Mouse (Mus musculus) embryo, embryonic 10.5 days (tissue): ENCODE measurements at regions not wholly inside any gene's neighbourhood (a gene's known extent, or its start where the extent isn't known, plus 50 kb on each side); places are given as distances from the start of the nearest gene placed in this dataset.
"Not testable (repeated sequence)": the region's sequence is repeated elsewhere in the genome, so short reads cannot be mapped to it uniquely, and the experiment has no call there.

Source experiments
- DNase-seq: peaks from one replicate; pipeline ENCODE4 v3.0.0-alpha.2; 2015; ENCODE audit warnings: low spot score

GRCm38 (mm10) chr2:168424277-168425099 lies 143.0 kb upstream of the Kcng1 start:
- DNase-seq, result no peak

DNA sequence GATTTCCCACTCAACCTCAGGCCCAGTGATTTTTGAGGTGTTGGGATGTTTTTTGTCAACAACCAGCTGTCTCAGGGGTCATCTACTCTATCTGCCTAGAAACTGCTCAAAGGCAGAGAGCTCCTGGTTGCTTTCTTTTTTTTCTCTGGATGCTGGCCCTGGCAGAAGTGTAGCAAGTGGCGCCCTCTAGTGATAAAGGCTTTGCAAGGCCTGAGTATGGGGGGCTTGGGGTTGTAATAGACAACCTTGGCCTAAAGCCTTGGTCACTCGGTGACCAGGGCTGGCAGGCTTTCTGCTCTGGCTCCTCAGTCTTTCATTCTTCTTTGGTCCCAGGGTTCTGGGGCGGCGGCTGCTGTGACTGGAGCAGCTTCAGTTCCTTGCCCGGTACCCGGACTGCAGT lies 142.0 kb upstream of the Kcng1 start:
- DNase-seq, result peak; percentile 76

DNA sequence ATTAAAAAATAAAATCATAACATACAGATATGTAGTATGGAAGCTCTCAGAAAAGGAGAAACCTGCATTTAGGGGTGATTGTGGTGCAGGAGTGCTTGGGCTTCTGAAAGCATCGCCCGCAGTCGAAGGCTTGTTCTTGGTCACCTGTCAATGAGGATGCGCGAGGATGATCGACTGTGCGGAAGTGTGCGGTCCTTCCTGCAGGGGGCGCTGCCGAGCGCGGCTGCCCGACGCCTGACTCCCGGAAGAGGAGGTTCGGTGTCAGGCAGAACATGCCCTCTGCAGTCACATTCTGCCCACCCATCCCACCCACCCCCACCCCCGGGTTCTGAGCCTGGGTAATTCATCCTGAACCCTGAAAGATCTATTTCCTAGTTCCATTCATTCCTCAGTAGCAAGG lies 133.6 kb upstream of the Kcng1 start:
- DNase-seq, result no peak

DNA sequence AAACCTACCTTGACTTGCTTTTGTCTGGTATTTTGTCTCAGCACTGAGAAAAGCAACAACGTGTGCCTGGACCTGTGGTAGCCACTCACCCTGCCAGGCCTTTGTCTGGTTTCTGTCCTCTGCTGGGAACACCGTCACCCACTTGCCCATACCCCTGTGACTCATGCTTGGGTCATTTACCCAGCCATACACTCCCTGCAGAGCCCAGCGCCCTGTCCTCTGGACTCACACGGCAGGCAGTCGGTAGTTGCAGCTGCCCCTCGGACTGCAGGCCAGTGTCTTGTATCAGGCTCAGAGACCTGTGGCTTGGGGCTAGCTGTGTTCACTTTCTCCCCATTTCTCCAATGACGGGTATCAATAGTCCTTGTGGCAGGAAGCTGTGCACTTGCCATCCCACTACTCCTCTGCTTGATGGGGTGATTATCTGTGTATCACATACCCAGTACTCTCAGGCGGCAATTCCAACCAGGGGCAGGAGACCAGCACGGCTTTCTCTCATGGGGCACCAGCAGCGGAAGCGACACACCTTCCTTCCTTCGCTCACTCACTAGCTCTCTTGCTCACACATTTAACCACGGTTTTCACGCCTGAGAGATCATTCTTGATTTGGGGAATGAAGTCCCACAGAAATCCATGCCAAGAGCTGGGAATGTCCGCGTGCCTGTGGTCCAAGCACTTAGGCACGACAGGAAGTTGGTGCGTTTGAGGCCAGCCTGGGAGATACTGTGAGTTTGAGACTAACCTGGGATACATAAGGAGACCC lies 132.8 kb upstream of the Kcng1 start:
- DNase-seq, result no peak

DNA sequence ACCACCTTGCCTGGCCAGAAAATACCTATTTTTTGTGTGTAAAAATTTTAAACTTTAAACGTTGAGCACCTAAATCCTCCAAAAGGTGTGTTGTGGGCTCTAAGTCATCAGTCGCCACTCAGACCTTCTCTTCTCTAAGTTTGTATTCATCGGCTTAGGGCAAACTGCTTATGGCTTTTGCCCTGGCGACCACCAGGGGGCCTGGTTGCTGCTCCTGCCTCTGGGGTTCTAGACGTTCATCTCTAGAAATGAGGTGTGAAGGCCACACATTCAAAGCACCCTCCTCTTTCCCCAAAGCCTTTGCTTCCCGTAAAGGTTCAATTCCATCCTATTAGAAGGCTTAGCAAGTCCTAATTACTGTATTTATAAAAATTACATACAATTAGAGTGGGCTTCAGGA lies 131.3 kb upstream of the Kcng1 start:
- DNase-seq, result peak; percentile 38

DNA sequence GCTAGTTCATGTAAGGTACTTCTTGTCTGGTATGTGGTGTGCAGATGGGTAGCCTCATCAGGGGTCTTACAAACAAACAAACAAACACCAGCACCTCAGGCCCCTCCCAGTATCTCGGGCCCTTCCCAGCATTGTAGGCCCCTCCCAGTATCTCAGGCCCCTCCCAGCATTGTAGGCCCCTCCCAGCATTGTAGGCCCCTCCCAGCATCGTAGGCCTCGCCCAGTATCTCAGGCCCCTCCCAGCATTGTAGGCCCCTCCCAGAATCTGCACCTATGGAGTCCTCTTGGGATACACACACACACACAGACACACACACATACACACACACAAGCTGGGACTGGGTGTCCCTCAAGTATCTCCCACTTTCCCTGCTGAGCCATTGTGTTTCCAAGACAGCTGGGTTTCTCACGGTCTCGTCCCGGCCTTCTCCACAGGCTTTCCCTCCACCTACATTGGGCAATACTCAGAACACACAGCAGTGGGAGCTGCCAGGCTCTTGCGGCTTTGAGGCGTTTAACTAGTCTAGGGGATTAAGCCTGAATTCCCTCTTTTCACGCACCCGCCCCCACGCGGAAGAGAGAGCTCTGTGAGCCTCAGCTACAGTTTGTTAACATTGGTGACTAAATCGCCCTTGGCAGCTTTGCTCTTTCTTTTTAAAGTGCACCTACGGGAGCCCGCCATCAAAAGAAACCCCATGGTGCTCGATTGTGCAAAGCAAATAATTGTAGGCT lies 121.4 kb upstream of the Kcng1 start:
- DNase-seq, result no peak

DNA sequence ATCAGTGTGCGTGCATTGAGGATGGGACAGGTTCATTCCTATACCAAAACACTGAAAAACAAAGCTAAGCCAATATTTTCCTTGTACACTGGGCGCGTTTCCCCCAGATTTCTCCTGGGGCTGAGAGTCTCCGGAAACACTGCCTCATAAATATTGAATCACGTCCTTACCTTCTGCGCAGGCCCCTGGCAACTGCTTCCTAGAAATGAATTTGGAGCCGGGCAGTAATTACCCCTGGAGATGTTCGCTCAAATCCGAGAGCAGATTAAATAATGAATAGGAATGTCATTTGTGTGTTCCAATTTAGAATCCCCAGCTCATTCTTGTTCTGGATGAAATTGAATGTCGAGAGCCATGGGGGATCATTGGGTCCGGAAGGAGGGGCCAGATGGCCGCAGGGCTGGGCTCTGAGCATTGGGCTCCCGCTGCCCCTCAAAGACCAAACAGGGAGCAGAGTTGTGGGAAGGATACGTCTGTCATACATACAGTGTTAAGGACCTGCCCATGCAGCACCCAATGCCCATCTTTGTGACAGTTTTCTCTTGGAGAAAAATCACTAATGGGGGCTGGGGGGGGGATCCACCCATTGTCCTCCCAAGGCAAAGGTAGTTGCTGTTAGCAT lies 117.7 kb upstream of the Kcng1 start:
- DNase-seq, result no peak

GRCm38 (mm10) chr2:168396316-168396715 lies 114.8 kb upstream of the Kcng1 start:
- no peak for DNase-seq

- no peak for DNase-seq
Measured at GRCm38 (mm10) chr2:168393341-168393740, 111.8 kb upstream of the Kcng1 start.

DNA sequence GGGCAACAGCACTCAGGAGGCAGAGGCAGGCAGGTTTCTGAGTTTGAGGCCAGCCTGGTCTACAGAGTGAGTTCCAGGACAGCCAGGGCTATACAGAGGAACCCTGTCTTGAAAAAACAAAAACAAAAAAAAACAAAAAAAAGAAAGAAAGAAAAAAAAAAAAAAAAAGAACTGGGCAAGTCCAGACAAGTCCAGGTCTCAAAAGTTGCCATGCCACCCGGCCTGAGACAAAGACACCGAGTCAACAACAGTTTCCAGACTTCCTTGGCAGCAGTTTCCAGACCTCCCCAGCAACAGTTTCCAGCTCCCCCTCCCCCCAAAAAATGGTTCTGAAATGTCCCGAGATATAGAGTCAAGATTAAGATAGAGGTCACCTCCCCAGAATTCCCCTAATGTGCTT lies 110.6 kb upstream of the Kcng1 start:
- not testable (repeated sequence) for DNase-seq

GRCm38 (mm10) chr2:168380606-168381005 lies 99.1 kb upstream of the Kcng1 start:
- DNase-seq, result no peak

- DNase-seq, result no peak
Measured at GRCm38 (mm10) chr2:168372356-168372755, 90.8 kb upstream of the Kcng1 start.

DNA sequence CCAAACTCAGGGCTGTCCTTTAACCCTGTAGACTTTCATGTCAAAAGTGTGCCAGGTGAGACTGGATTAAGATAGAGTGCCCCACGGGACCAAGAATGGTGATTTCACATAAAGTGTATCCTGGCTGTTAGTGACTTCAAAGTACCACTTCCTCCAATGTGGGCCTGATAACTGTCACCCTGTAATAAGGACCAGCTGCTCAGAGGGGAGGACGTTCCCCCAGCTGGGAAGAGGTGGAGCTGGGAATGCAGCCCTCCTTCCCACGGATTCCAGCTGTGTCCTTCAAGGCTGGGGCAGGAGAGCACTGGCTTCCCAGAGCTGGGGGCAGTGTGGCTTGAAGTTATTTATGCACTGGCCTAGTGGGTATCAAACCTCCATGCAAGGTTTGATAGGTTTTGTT lies 89.7 kb upstream of the Kcng1 start:
- peak; percentile 37 for DNase-seq

DNA sequence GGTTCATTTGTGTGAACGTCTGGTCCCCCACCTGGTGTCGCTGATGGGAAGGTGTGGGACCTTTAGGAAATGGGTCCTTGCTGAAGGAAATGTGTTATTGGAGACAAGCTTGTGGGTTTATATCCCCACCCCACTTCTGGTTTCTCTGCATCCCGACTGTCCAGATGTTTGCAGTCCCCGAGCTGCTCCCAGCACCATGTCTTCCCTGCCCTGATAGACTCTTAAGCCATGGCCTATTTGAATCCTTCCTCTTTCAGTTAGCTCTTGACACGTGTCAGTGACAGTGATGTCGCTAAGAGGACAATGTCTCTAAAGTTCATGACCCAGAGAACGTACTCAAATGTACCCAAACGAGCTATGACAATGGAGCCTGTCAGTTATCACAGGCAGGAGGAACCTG lies 77.7 kb upstream of the Kcng1 start:
- DNase-seq, result no peak

- no peak for DNase-seq
Measured at GRCm38 (mm10) chr2:168358551-168358950, 77.0 kb upstream of the Kcng1 start.

DNA sequence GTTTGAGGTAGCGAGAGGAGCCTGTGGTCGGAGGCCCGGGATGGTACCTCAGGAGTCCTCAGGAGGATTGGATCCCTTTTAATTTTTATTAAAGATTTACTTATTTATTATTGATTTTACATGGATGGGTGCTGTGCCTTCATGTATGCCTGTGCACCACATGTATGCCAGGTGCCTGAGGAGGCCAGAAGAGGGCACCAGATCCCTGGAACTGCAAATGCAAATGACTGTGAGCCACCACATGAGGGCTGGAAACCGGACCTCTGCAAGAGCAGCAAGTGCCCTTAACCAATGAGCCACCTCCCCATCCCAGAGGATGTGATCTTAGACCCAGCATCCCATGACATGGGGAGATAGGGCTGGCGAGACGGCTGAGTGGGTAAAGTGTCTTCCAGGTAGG lies 76.3 kb upstream of the Kcng1 start:
- no peak for DNase-seq

- no peak for DNase-seq
Measured at GRCm38 (mm10) chr2:168354397-168354796, 72.9 kb upstream of the Kcng1 start.

DNA sequence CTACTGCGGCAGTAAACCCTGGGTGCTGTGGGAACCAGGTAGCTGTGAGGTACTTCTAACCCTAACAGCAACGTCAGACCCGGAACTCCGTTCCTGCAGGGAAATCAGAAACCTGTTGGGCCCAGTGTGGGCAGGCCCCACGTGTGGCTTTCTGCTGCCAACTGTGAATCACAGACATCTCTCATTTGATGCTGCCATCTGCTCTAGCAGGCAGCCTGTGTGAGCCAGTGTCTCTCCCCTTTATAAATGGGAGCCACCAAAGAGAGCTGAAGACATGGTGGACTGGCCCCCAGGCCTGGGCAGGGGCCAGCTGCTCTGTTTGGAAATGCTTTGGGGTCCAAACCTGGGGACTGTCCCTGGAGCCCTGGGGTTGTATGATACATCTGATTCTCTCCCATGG lies 71.1 kb upstream of the Kcng1 start:
- no peak for DNase-seq

DNA sequence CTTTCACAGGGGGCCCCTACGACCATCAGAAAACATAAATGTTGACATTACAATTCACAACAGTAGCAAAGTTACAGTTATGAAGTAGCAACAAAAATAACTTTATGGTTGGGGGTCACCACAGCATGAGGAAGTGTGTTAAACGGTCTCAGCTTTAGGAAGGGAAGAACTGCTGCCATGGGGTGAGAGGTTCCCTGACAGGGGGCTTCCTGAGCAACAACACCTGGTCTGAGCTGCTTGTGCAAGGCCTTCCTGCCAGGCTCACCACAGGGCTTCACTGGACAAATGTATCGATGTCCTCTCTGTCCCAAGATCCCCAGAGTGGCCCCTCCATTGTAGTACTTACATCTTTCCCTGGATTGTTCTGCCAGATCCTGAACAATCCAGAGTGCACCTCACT lies 70.7 kb upstream of the Kcng1 start:
- DNase-seq, result no peak

GRCm38 (mm10) chr2:168345384-168345783 lies 63.8 kb upstream of the Kcng1 start:
- DNase-seq, result no peak

DNA sequence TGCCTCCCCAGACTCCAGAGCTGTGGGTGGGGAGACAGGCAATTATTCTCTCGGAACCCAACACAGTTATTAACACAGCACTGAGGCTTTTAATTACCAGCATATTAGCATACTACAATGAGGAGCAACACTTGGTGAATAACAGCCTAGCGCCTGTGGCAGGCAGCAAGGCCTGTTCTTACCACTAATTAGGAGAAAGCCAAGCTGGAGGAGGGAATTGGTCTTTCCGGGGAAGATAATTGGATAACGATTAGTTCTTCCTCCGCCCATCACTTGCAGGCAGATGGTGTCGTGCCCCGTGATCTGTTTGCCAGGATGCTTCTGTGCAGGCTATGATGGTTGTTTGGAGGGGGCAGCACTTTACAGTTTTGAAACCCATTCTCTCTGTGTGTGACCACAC lies 62.2 kb upstream of the Kcng1 start:
- peak; percentile 18 for DNase-seq

GRCm38 (mm10) chr2:168338819-168339218 lies 57.3 kb upstream of the Kcng1 start:
- no peak for DNase-seq
